Mouse (Mus musculus): ENCODE data around the gene Tmem237. TPM values are rescaled to one million over a fixed set of nuclear protein-coding genes. Genes with fewer than 3 reads are reported as not detected.

Gene Tmem237
- polyA plus RNA-seq, 1 experiment from 2014 or later, result 38.8 TPM

DNA sequence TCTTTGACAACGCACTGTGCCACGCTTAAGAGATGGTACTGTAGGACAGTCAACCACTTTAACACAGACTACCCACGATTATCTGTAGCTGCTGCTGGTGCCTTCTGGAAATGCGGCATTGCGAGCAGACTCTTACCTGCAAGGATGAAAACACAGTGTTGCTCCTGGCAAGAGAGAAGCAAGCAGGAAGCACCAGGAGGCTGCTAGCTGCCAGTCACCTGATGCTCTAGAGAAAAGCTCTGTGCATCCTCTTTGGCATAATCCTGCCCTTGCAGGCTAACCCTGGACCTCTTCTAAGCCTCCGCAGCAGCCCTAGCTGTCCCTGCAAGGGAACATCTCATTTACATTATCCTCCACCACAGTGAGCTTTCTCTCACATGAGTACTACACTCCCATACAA lies 41.2 kb upstream of the Tmem237 start:
- Histone ChIP-seq H3K9ac (replicated peaks; ENCODE audit: low read depth, low read length) (no peak overlapping the region), H3K27me3 (ENCODE audit: control insufficient read depth, insufficient read depth, low read length) (no peaks in the 10 kb centered on the region), H3K4me3 (ENCODE audit: low read depth, low read length) (no peak overlapping the region), H3K4me1 (ENCODE audit: control insufficient read depth, insufficient read depth, low read length) (no peaks in the 10 kb centered on the region), H3K4me2 (ENCODE audit: low read depth, low read length) (no peak overlapping the region), H3K9me3 (ENCODE audit: control insufficient read depth, low read length) (no peaks in the 10 kb centered on the region), H3K36me3 (ENCODE audit: control insufficient read depth, insufficient read depth, low read length) (peaks cover 12% of the 10 kb centered on the region), H3K27ac (ENCODE audit: low read depth, low read length) (no peak overlapping the region)
- ATAC-seq (ENCODE audit: low read depth), result no peak
- 88% methylated on average over 6 of the region's 6 CpGs for WGBS

DNA sequence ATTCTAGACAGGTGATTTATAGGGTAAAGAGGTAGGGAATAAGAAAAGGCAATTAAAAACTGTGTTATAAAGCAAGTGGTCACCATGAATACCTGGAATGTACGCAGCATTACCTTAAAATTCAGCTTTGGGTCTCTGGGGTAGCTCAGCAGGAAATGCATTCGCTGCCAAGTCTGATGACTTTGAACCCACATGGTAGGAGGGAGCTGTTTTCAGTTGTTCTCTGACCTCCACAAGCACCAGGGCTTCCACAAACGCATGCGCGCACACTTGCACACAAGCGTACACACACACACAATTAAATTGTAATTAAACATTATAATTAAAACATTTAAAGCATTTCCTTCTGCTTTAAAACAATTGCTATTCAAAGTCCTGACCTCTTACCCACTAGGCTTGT lies 40.7 kb upstream of the Tmem237 start:
- H3K4me1 ChIP-seq (ENCODE audit: control insufficient read depth, insufficient read depth, low read length), result no peaks in the 10 kb centered on the region
- no peaks in the 10 kb centered on the region for H3K27me3 ChIP-seq (ENCODE audit: control insufficient read depth, insufficient read depth, low read length)
- H3K36me3 ChIP-seq (ENCODE audit: control insufficient read depth, insufficient read depth, low read length), result peaks cover 9% of the 10 kb centered on the region
- 86% methylated on average over 6 of the region's 6 CpGs for WGBS
- H3K9me3 ChIP-seq (ENCODE audit: control insufficient read depth, low read length), result no peaks in the 10 kb centered on the region
- H3K9ac ChIP-seq (replicated peaks; ENCODE audit: low read depth, low read length), result no peak overlapping the region
- ATAC-seq (ENCODE audit: low read depth), result no peak
- H3K4me3 ChIP-seq (ENCODE audit: low read depth, low read length), result no peak overlapping the region
- no peak overlapping the region for H3K27ac ChIP-seq (ENCODE audit: low read depth, low read length)
- H3K4me2 ChIP-seq (ENCODE audit: low read depth, low read length), result no peak overlapping the region

DNA sequence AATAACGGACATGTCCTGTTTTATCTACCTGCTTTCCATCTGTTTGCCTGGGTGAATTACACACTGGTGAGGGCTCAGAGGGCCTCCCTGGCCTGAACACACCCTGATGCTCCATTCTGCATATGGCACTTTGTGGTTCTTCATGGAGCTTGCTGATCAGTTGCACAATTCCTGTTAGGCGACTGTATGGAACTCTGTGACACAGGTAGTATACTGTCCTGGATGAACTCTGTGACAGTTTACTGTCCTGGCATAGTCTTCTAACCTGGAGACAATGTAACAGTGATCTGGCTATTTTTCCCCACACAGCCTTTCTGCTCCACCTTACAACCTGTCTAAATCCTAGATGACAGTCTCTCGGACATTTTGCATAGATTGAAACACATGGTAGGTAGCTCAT lies 38.9 kb upstream of the Tmem237 start:
- H3K36me3 ChIP-seq (ENCODE audit: control insufficient read depth, insufficient read depth, low read length), result peaks cover 9% of the 10 kb centered on the region
- no peak overlapping the region for H3K9ac ChIP-seq (replicated peaks; ENCODE audit: low read depth, low read length)
- no peaks in the 10 kb centered on the region for H3K27me3 ChIP-seq (ENCODE audit: control insufficient read depth, insufficient read depth, low read length)
- H3K4me3 ChIP-seq (ENCODE audit: low read depth, low read length), result no peak overlapping the region
- 87% methylated on average over 3 of the region's 3 CpGs for WGBS
- no peak overlapping the region for H3K4me2 ChIP-seq (ENCODE audit: low read depth, low read length)
- H3K9me3 ChIP-seq (ENCODE audit: control insufficient read depth, low read length), result no peaks in the 10 kb centered on the region
- ATAC-seq (ENCODE audit: low read depth), result no peak
- H3K27ac ChIP-seq (ENCODE audit: low read depth, low read length), result no peak overlapping the region
- no peaks in the 10 kb centered on the region for H3K4me1 ChIP-seq (ENCODE audit: control insufficient read depth, insufficient read depth, low read length)

DNA sequence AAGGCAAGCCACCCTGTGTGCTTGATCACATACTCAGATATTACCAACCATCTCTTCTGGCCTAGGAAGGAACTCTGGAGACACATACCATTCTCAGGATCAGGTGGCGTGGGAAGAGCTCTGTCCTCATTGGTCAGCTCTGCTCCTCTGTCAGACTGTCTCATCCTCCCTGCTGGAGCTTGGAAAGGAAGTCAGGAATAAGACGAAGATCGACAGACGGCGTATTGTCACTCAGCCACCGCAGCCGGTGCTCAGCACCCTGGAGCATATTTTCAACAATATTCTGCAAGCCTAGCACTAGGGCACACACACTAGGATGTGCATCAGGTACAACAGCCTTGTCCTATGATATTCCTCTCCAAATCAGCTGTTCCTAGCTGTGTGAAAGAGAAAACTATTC lies 38.3 kb upstream of the Tmem237 start:
- 83% methylated on average over 7 of the region's 7 CpGs for WGBS
- no peak overlapping the region for H3K4me3 ChIP-seq (ENCODE audit: low read depth, low read length)
- no peaks in the 10 kb centered on the region for H3K27me3 ChIP-seq (ENCODE audit: control insufficient read depth, insufficient read depth, low read length)
- no peak for ATAC-seq (ENCODE audit: low read depth)
- H3K9ac ChIP-seq (replicated peaks; ENCODE audit: low read depth, low read length), result no peak overlapping the region
- H3K27ac ChIP-seq (ENCODE audit: low read depth, low read length), result no peak overlapping the region
- no peaks in the 10 kb centered on the region for H3K9me3 ChIP-seq (ENCODE audit: control insufficient read depth, low read length)
- peaks cover 6% of the 10 kb centered on the region for H3K36me3 ChIP-seq (ENCODE audit: control insufficient read depth, insufficient read depth, low read length)
- no peaks in the 10 kb centered on the region for H3K4me1 ChIP-seq (ENCODE audit: control insufficient read depth, insufficient read depth, low read length)
- H3K4me2 ChIP-seq (ENCODE audit: low read depth, low read length), result no peak overlapping the region

DNA sequence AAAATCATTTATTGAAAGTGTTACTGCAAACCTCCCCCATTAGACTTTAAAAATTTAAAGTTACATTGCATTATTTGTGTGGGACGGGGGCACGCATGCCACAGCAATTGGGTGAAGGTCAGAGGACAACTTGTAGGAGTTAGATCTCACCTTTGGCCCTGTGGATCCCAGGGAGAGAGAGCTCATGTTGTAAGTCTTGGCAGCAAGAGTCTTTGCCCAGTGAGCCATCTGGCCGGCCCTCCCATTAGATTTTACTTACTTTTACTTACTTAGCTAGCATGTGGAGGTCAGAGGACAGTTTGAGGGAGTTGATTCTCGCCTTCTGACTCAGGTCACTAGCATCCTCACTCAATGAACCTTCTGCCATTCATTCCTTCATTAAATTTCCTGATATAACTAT lies 37.6 kb upstream of the Tmem237 start:
- Histone ChIP-seq H3K4me3 (ENCODE audit: low read depth, low read length) (no peak overlapping the region), H3K4me2 (ENCODE audit: low read depth, low read length) (no peak overlapping the region), H3K9ac (replicated peaks; ENCODE audit: low read depth, low read length) (no peak overlapping the region), H3K4me1 (ENCODE audit: control insufficient read depth, insufficient read depth, low read length) (no peaks in the 10 kb centered on the region), H3K27ac (ENCODE audit: low read depth, low read length) (no peak overlapping the region), H3K9me3 (ENCODE audit: control insufficient read depth, low read length) (no peaks in the 10 kb centered on the region), H3K36me3 (ENCODE audit: control insufficient read depth, insufficient read depth, low read length) (peaks cover 1% of the 10 kb centered on the region; the same call in 1 of the 2 replicates), H3K27me3 (ENCODE audit: control insufficient read depth, insufficient read depth, low read length) (no peaks in the 10 kb centered on the region)
- 91% methylated on average over 4 of the region's 4 CpGs for WGBS
- ATAC-seq (ENCODE audit: low read depth), result no peak

DNA sequence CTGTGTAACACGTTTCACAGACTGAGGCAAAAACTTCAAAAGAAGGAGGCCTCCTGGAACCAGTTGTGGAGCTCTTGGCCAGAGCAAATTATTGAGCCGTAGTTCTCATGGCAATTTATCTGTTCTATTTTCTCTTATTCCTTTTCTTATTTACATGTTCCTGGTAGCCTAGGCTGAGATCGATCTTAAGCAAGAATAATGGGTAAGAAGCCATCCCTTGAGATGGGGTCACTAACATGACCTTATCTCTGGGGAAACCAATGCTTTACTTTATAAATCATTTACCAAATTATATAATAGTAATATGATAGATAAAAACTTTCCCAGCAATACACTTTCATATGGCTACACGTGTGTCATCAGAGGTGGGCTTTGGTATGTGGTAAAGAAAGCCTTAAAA lies 32.1 kb upstream of the Tmem237 start:
- no peaks in the 10 kb centered on the region for H3K4me1 ChIP-seq (ENCODE audit: control insufficient read depth, insufficient read depth, low read length)
- H3K4me2 ChIP-seq (ENCODE audit: low read depth, low read length), result no peak overlapping the region
- H3K9me3 ChIP-seq (ENCODE audit: control insufficient read depth, low read length), result no peaks in the 10 kb centered on the region
- ATAC-seq (ENCODE audit: low read depth), result no peak
- H3K36me3 ChIP-seq (ENCODE audit: control insufficient read depth, insufficient read depth, low read length), result no peaks in the 10 kb centered on the region
- WGBS, result 78% methylated on average over 4 of the region's 4 CpGs
- H3K27me3 ChIP-seq (ENCODE audit: control insufficient read depth, insufficient read depth, low read length), result no peaks in the 10 kb centered on the region
- no peak overlapping the region for H3K9ac ChIP-seq (replicated peaks; ENCODE audit: low read depth, low read length)
- no peak overlapping the region for H3K27ac ChIP-seq (ENCODE audit: low read depth, low read length)
- no peak overlapping the region for H3K4me3 ChIP-seq (ENCODE audit: low read depth, low read length)

DNA sequence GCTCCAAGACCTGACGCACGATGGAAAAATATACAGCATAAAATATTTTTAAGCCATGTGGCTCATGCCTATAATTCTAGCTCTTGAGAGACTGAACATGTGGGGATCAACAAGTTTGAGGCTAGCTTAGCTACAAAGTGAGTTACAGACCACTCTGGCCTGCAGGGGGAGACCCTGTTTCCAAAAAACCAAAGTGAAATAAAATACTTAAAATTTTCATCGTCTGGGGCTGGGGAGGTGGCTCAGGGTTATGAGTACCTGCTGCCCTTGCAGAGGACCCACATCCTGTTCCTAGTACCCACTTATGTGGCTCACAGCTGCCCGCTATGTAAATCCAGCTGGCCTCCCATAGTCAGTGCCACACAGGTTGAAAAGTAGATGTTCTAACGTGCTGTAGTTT lies 30.3 kb upstream of the Tmem237 start:
- Histone ChIP-seq H3K36me3 (ENCODE audit: control insufficient read depth, insufficient read depth, low read length) (no peaks in the 10 kb centered on the region), H3K27ac (ENCODE audit: low read depth, low read length) (no peak overlapping the region), H3K4me2 (ENCODE audit: low read depth, low read length) (no peak overlapping the region), H3K27me3 (ENCODE audit: control insufficient read depth, insufficient read depth, low read length) (no peaks in the 10 kb centered on the region), H3K9ac (replicated peaks; ENCODE audit: low read depth, low read length) (no peak overlapping the region), H3K9me3 (ENCODE audit: control insufficient read depth, low read length) (no peaks in the 10 kb centered on the region), H3K4me1 (ENCODE audit: control insufficient read depth, insufficient read depth, low read length) (no peaks in the 10 kb centered on the region), H3K4me3 (ENCODE audit: low read depth, low read length) (no peak overlapping the region)
- no peak for ATAC-seq (ENCODE audit: low read depth)
- 89% methylated on average over 5 of the region's 5 CpGs for WGBS

DNA sequence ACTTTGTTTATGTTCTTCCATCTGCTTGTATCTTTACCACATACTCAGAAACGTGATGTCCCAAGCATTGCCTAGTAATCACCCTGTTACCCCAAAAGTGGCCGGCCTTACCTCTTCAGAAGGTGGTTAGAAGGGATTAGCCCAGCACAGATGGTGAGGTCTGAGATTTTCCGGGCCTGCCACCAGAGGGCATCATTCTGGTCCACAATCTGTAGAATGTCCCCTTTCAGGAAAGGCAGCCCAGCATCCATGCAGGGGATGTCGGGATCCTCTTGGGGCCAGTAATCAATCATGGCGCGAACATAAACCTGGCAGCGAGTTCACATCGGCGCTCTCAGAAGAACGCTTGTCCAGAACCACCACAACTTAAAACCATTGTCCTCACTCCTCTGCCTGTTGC lies 24.3 kb upstream of the Tmem237 start:
- H3K36me3 ChIP-seq (ENCODE audit: control insufficient read depth, insufficient read depth, low read length), result no peaks in the 10 kb centered on the region
- no peak overlapping the region for H3K27ac ChIP-seq (ENCODE audit: low read depth, low read length)
- no peaks in the 10 kb centered on the region for H3K9me3 ChIP-seq (ENCODE audit: control insufficient read depth, low read length)
- H3K4me3 ChIP-seq (ENCODE audit: low read depth, low read length), result no peak overlapping the region
- no peak overlapping the region for H3K4me2 ChIP-seq (ENCODE audit: low read depth, low read length)
- 73% methylated on average over 10 of the region's 10 CpGs for WGBS
- ATAC-seq (ENCODE audit: low read depth), result no peak
- H3K9ac ChIP-seq (replicated peaks; ENCODE audit: low read depth, low read length), result no peak overlapping the region
- H3K27me3 ChIP-seq (ENCODE audit: control insufficient read depth, insufficient read depth, low read length), result no peaks in the 10 kb centered on the region
- no peaks in the 10 kb centered on the region for H3K4me1 ChIP-seq (ENCODE audit: control insufficient read depth, insufficient read depth, low read length)

DNA sequence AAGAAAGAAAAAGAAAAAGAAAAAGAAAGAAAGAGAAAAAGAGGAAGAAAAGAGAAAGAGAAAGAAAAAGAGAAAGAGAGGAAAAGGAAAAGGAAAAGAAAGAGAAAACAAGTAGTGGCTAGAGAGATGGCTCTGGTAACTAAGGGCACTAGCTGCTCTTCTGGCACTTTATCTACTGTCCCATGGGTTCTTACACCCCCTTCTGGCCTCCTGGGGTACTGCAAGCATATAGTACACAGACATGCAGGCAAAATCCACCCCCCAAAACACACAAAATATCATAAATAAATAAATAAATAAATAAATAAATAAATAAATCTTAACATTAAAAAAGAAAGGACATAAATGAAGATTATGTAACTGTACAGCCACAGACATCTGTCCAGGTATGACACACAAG lies 22.6 kb upstream of the Tmem237 start:
- H3K36me3 ChIP-seq (ENCODE audit: control insufficient read depth, insufficient read depth, low read length), result no peaks in the 10 kb centered on the region
- no peak overlapping the region for H3K4me3 ChIP-seq (ENCODE audit: low read depth, low read length)
- H3K4me1 ChIP-seq (ENCODE audit: control insufficient read depth, insufficient read depth, low read length), result no peaks in the 10 kb centered on the region
- no peaks in the 10 kb centered on the region for H3K27me3 ChIP-seq (ENCODE audit: control insufficient read depth, insufficient read depth, low read length)
- no peak overlapping the region for H3K27ac ChIP-seq (ENCODE audit: low read depth, low read length)
- H3K9ac ChIP-seq (replicated peaks; ENCODE audit: low read depth, low read length), result no peak overlapping the region
- no peak for ATAC-seq (ENCODE audit: low read depth)
- H3K9me3 ChIP-seq (ENCODE audit: control insufficient read depth, low read length), result no peaks in the 10 kb centered on the region
- H3K4me2 ChIP-seq (ENCODE audit: low read depth, low read length), result no peak overlapping the region

DNA sequence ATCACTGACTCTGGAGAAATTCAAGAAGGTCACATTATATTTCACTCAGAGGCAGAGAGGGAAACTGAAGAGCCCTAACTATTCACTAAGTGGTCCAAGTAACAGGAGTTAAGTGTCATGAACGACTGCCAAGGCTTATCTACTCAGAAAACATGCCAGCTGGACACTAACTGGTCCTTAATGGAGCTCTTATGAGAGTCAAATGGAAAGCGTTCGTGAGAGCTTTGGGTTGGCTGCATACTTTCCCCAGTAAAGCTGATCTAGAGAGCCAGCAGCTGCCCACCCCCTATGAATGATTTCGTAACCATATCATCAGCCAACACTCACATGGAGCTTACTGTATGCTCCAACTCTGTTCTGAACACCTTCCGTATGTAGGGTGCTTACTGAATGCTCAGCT lies 14.2 kb upstream of the Tmem237 start:
- Histone ChIP-seq H3K4me1 (ENCODE audit: control insufficient read depth, insufficient read depth, low read length) (no peaks in the 10 kb centered on the region), H3K36me3 (ENCODE audit: control insufficient read depth, insufficient read depth, low read length) (no peaks in the 10 kb centered on the region), H3K27me3 (ENCODE audit: control insufficient read depth, insufficient read depth, low read length) (no peaks in the 10 kb centered on the region), H3K4me2 (ENCODE audit: low read depth, low read length) (no peak overlapping the region), H3K4me3 (ENCODE audit: low read depth, low read length) (no peak overlapping the region), H3K27ac (ENCODE audit: low read depth, low read length) (no peak overlapping the region), H3K9ac (replicated peaks; ENCODE audit: low read depth, low read length) (no peak overlapping the region), H3K9me3 (ENCODE audit: control insufficient read depth, low read length) (no peaks in the 10 kb centered on the region)
- ATAC-seq (ENCODE audit: low read depth), result no peak
- WGBS, result 86% methylated on average over 5 of the region's 5 CpGs
